Mouse (Mus musculus) hindbrain, embryonic 16.5 days (tissue): ENCODE data around the gene Pip5k1b. TPM values are rescaled to one million over a fixed set of nuclear protein-coding genes. Genes with fewer than 3 reads are reported as not detected.

Experiments
- ATAC-seq: fragments of 200-750 bp; cut with Nextera tagmentation; 2 replicates; pipeline ENCODE4 v1.8.0; 2017; ENCODE audit warnings: moderate TSS enrichment, moderate library complexity
- H3K27ac ChIP-seq: fragments of 300-500 bp; sonication (generic); 2 replicates; pipeline ENCODE4 v1.5.1; 2014; ENCODE audit warnings: low read depth, mild to moderate bottlenecking, control low read depth, low read length, moderate library complexity
- H3K27me3 ChIP-seq: fragments of 300-500 bp; sonication (generic); replicated peaks from 2 replicates; pipeline ENCODE4 v1.6.1; 2014; ENCODE audit warnings: low read length; ENCODE audit not compliant: control insufficient read depth, insufficient read depth
- H3K36me3 ChIP-seq: fragments of 300-500 bp; sonication (generic); 2 replicates; pipeline ENCODE4 v1.6.1; 2014; ENCODE audit warnings: mild to moderate bottlenecking, low read length, moderate library complexity, mixed read lengths; ENCODE audit not compliant: control insufficient read depth, insufficient read depth
- H3K4me1 ChIP-seq: fragments of 300-500 bp; sonication (generic); 2 replicates; pipeline ENCODE4 v1.6.1; 2014; ENCODE audit warnings: low read depth, low read length; ENCODE audit not compliant: control insufficient read depth, insufficient read depth
- H3K4me2 ChIP-seq: fragments of 300-500 bp; sonication (generic); 2 replicates; pipeline ENCODE4 v1.6.1; 2014; ENCODE audit warnings: mild to moderate bottlenecking, low read length, control low read depth, moderate library complexity
- H3K4me3 ChIP-seq: fragments of 300-500 bp; sonication (generic); 2 replicates; pipeline ENCODE4 v1.5.1; 2014; ENCODE audit warnings: mild to moderate bottlenecking, low read length, control low read depth, moderate library complexity
- H3K9ac ChIP-seq: fragments of 300-500 bp; sonication (generic); 2 replicates; pipeline ENCODE4 v1.6.1; 2014; ENCODE audit warnings: low read depth, mild to moderate bottlenecking, control low read depth, low read length, moderate library complexity
- H3K9me3 ChIP-seq: fragments of 300-500 bp; sonication (generic); 2 replicates; pipeline ENCODE4 v1.6.1; 2014; ENCODE audit warnings: mild to moderate bottlenecking, low read length, moderate library complexity; ENCODE audit not compliant: control insufficient read depth
- WGBS: fragments of 180-500 bp; shearing (Covaris S2); extraction: QIAGEN DNeasy Blood & Tissue Kit; methylation state at CpG from one replicate; pipeline ENCODE4 v1.1.7; 2014; 5-methylcytosine and 5-hydroxymethylcytosine counted together
- polyA plus RNA-seq: library from polyadenylated mRNA; unstranded; fragments of >200 nt; fragmentation: Nextera tagmentation; extraction: Ambion mirVana; gene quantifications from 2 replicates; pipeline ENCODE4 v1.2.1, GENCODE M21; 2015

Gene Pip5k1b
- polyA plus RNA-seq, 1 experiment from 2014 or later = 2.2 TPM

DNA sequence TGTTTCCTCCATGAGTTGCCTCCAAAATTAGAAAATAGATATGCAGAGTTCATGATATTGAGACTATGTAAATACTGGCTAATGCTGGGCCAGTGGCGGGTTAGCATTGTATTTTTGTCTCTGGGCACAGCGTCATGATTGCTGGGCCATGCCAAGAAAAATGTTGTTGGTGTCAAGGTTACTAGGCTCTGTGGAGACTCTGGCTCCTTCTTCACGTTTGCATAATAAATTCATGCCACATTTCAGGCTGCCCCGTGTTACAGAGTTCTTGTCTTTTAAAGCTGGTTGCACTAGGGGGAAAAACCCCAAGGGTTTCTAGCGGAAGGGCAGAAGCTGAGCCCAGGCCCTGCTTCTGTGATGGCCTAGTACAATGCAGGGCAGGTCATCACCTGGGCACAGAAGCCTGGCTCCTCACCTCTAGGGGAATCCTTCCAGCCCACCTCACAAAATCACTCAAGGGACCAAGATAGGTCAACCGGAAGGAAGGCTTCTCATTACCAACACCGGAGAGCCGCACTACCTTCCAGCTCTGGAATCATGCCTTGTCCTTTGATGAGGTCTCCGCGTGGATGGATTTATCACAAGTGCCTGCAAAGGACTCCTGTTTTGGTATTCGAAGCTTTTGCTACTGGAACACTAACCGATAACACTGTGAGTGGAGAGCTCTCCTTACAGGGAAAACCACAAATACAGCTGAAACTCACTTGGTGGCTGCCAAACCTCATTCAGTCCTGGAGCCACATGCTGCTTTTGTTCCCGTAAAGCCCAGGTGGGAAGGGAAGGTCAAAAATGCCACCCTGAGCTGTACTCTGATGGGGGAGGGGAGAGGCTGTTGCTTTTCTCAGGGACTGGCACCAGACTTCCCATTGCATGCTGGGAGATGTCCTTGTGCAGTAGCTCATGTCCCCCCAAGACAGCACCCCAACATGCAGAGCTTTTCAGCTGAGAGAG, 248.1 kb downstream of the Pip5k1b start:
- WGBS = 58% methylated on average over 13 of the region's 13 CpGs
- H3K9me3 ChIP-seq = no peaks in the 10 kb centered on the region

DNA sequence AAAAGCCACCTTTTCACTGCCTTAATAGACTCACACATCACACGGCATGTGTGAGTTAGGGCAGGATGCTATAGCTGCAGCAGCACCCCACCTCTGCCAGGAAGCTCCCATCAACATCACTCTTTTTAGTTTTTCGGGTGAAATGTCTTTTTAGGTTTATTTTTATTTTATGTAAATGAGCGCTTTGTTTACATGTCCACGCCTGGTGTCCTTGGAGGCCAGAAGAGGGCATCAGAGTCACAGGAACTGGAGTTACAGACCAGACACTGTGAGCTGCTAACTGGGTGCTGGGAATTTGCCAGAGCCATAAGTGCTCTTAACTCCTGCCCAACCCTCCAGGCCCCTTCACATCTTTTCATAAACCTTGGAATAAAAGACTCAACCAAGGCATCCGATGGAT, 249.3 kb downstream of the Pip5k1b start:
- Histone ChIP-seq H3K4me1 (peaks cover 9% of the 10 kb centered on the region), H3K4me2 (no peak overlapping the region), H3K27ac (no peak overlapping the region), H3K9me3 (no peaks in the 10 kb centered on the region), H3K36me3 (no peaks in the 10 kb centered on the region), H3K9ac (no peak overlapping the region), H3K27me3 (no peaks in the 10 kb centered on the region; the same call in 1 of the 2 replicates), H3K4me3 (no peak overlapping the region)
- ATAC-seq = no peak
- WGBS = 94% methylated on average over 5 of the region's 5 CpGs

More for the DNA sequence above, 248.1 kb downstream of the Pip5k1b start:
- Histone ChIP-seq H3K4me2 (no peak overlapping the region), H3K36me3 (no peaks in the 10 kb centered on the region), H3K9ac (peak overlapping the region; percentile 51; the same call in 1 of the 2 replicates), H3K27ac (peak overlapping the region; percentile 64), H3K4me3 (no peak overlapping the region), H3K27me3 (no peaks in the 10 kb centered on the region; the same call in 1 of the 2 replicates), H3K4me1 (peaks cover 7% of the 10 kb centered on the region)
- no peak for ATAC-seq

- H3K4me2 ChIP-seq = no peak overlapping the region
- H3K4me3 ChIP-seq = no peak overlapping the region
- 34% methylated on average over 10 of the region's 10 CpGs for WGBS
- no peak for ATAC-seq
- H3K36me3 ChIP-seq = no peaks in the 10 kb centered on the region
- H3K27ac ChIP-seq = no peak overlapping the region
- H3K27me3 ChIP-seq = no peaks in the 10 kb centered on the region; the same call in 1 of the 2 replicates
- H3K4me1 ChIP-seq = 0 out of 2 replicates have a peak, but pooled peaks cover 2% of the 10 kb centered on the region
- H3K9me3 ChIP-seq = no peaks in the 10 kb centered on the region
- H3K9ac ChIP-seq = no peak overlapping the region
Measured at GRCm38 (mm10) chr19:24302198-24302597, 253.5 kb downstream of the Pip5k1b start.

DNA sequence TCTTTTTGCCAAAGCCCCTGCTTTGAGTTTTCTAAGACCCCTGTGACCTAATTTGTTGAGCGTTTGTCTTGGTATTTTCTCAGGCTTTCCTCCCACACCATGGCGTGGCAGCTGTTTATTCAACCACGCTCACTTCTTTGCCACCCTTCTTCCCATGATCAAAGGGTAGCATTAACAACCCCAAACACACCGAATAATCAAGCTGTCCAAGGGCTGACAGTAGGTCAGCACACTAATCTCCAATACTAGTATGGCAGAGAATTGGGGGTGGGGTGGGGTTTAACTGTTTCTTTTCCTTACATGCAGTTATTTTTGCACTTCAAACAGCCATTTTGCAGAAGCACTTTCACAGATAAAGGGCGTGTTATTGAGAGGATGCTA, 253.9 kb downstream of the Pip5k1b start:
- Histone ChIP-seq H3K4me3 (no peak overlapping the region), H3K4me2 (no peak overlapping the region; the same call in 1 of the 2 replicates), H3K36me3 (no peaks in the 10 kb centered on the region), H3K9me3 (no peaks in the 10 kb centered on the region), H3K9ac (no peak overlapping the region), H3K27me3 (no peaks in the 10 kb centered on the region; the same call in 1 of the 2 replicates), H3K4me1 (0 out of 2 replicates have a peak, but pooled peaks cover 2% of the 10 kb centered on the region), H3K27ac (no peak overlapping the region)
- WGBS = 23% methylated on average over 5 of the region's 5 CpGs
- no peak for ATAC-seq

- Histone ChIP-seq H3K9me3 (no peaks in the 10 kb centered on the region), H3K36me3 (no peaks in the 10 kb centered on the region), H3K4me1 (0 out of 2 replicates have a peak, but pooled peaks cover 2% of the 10 kb centered on the region), H3K27me3 (no peaks in the 10 kb centered on the region; the same call in 1 of the 2 replicates), H3K9ac (peak overlapping the region; percentile 46; the same call in 1 of the 2 replicates), H3K4me3 (peak overlapping the region; percentile 34), H3K4me2 (peak overlapping the region; percentile 56), H3K27ac (no peak overlapping the region)
- peak; percentile 92 for ATAC-seq
- whole genome bisulfite sequencing = 4% methylated on average over 9 of the region's 9 CpGs
Measured at GRCm38 (mm10) chr19:24300994-24301767, 254.5 kb downstream of the Pip5k1b start.

GRCm38 (mm10) chr19:24293537-24293936, 262.1 kb downstream of the Pip5k1b start:
- 70% methylated on average over 5 of the region's 5 CpGs for WGBS

GRCm38 (mm10) chr19:24284187-24284586, 271.5 kb downstream of the Pip5k1b start:
- H3K9ac ChIP-seq = no peak overlapping the region

More at GRCm38 (mm10) chr19:24293537-24293936, 262.1 kb downstream of the Pip5k1b start:
- H3K4me1 ChIP-seq = no peaks in the 10 kb centered on the region
- H3K4me3 ChIP-seq = no peak overlapping the region
- no peak for ATAC-seq
- H3K4me2 ChIP-seq = no peak overlapping the region
- no peaks in the 10 kb centered on the region for H3K27me3 ChIP-seq
- H3K36me3 ChIP-seq = no peaks in the 10 kb centered on the region
- H3K27ac ChIP-seq = no peak overlapping the region
- H3K9me3 ChIP-seq = no peaks in the 10 kb centered on the region; the same call in 1 of the 2 replicates
- no peak overlapping the region for H3K9ac ChIP-seq

DNA sequence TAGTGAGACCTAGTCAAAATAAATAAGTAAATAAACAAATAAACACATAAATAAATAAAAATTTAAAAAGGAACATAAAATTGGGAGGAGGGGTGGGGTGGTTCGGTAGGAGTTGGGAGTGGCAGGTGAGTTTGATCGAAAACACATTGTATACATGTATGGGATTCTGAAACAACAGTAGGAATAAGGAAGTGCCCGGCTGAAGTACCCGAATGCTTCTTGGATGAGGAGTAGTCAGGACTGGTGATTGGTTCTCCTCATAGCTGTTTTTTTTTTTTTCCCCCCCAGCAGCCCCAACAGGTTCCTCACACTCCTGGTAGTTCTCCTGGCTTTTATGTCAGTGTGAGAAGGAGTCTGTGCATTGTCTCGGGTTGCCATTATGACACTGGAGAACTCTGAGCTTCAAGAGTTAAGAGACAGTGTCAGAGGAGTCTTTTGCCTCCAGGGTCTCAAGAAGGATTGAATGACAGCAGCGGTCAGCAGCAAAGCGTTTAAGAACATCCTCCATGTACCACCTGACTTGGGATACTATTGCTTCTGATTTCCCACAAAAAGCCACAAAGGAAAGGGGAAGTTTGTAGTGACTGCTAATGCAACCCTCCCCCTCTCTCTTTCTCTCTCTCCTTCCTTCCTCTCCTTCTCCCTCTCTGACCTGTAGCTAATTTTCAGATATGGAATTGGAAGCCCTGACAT, 274.2 kb downstream of the Pip5k1b start:
- H3K27ac ChIP-seq = no peak overlapping the region
- H3K4me3 ChIP-seq = peak overlapping the region; percentile 70
- peak overlapping the region; percentile 94 for H3K4me2 ChIP-seq
- H3K9me3 ChIP-seq = no peaks in the 10 kb centered on the region
- peaks cover 3% of the 10 kb centered on the region for H3K4me1 ChIP-seq
- H3K36me3 ChIP-seq = no peaks in the 10 kb centered on the region
- 58% methylated on average over 7 of the region's 7 CpGs for WGBS
- no peaks in the 10 kb centered on the region for H3K27me3 ChIP-seq
- ATAC-seq = no peak
- H3K9ac ChIP-seq = no peak overlapping the region

More at GRCm38 (mm10) chr19:24284187-24284586, 271.5 kb downstream of the Pip5k1b start:
- no peak for ATAC-seq
- Histone ChIP-seq H3K4me2 (no peak overlapping the region), H3K36me3 (no peaks in the 10 kb centered on the region), H3K4me3 (no peak overlapping the region), H3K4me1 (peaks cover 3% of the 10 kb centered on the region), H3K27me3 (no peaks in the 10 kb centered on the region), H3K9me3 (no peaks in the 10 kb centered on the region), H3K27ac (no peak overlapping the region)
- WGBS = 57% methylated on average over 4 of the region's 4 CpGs
